Mouse (Mus musculus) embryonic facial prominence, embryonic 11.5 days (tissue): ENCODE results near the gene Rnf144b. TPM values are rescaled to one million over a fixed set of nuclear protein-coding genes. Genes with fewer than 3 reads are reported as not detected.
A peak's percentile ranks its signal among the peaks of the same experiment; 100 is the strongest.

Experiments
- ATAC-seq: fragments of 200-750 bp; cut with Nextera tagmentation; replicated peaks from 2 replicates; pipeline ENCODE4 v1.8.0; 2017; ENCODE audit warnings: low read depth; ENCODE audit not compliant: insufficient number of reproducible peaks, low FRiP score, low TSS enrichment
- DNase-seq: peaks from one replicate; pipeline ENCODE4 v3.0.0-alpha.2; 2015; ENCODE audit warnings: low spot score
- H3K27ac ChIP-seq: fragments of 300-500 bp; sonication (generic); replicated peaks from 2 replicates; pipeline ENCODE4 v1.5.1; 2014; ENCODE audit warnings: mild to moderate bottlenecking, low read depth, low read length, control low read depth
- H3K27me3 ChIP-seq: fragments of 300-500 bp; sonication (generic); 2 replicates; pipeline ENCODE4 v1.6.1; 2014; ENCODE audit warnings: mild to moderate bottlenecking, low read length, moderate library complexity, mixed read lengths; ENCODE audit not compliant: control insufficient read depth, insufficient read depth
- H3K36me3 ChIP-seq: fragments of 300-500 bp; sonication (generic); replicated peaks from 2 replicates; pipeline ENCODE4 v1.6.1; 2014; ENCODE audit warnings: low read depth, mild to moderate bottlenecking, low read length, moderate library complexity, mixed read lengths; ENCODE audit not compliant: control insufficient read depth, insufficient read depth
- H3K4me1 ChIP-seq: fragments of 300-500 bp; sonication (generic); 2 replicates; pipeline ENCODE4 v1.6.1; 2014; ENCODE audit warnings: low read length, mixed read lengths; ENCODE audit not compliant: control insufficient read depth, insufficient read depth
- H3K4me2 ChIP-seq: fragments of 300-500 bp; sonication (generic); 2 replicates; pipeline ENCODE4 v1.6.1; 2014; ENCODE audit warnings: low read depth, mild to moderate bottlenecking, control low read depth, low read length, moderate library complexity
- H3K4me3 ChIP-seq: fragments of 300-500 bp; sonication (generic); 2 replicates; pipeline ENCODE4 v1.5.1; 2014; ENCODE audit warnings: low read depth, low read length, control low read depth
- H3K9ac ChIP-seq: fragments of 300-500 bp; sonication (generic); replicated peaks from 2 replicates; pipeline ENCODE4 v1.6.1; 2014; ENCODE audit warnings: mild to moderate bottlenecking, control low read depth, low read length
- H3K9me3 ChIP-seq: fragments of 300-500 bp; sonication (generic); replicated peaks from 2 replicates; pipeline ENCODE4 v1.6.1; 2016; ENCODE audit warnings: mild to moderate bottlenecking, low read length, inconsistent platforms, mixed read lengths; ENCODE audit not compliant: control insufficient read depth
- WGBS: fragments of 180-500 bp; shearing (Covaris S2); extraction: QIAGEN DNeasy Blood & Tissue Kit; methylation state at CpG from one replicate; pipeline ENCODE4 v1.1.7; 2014; 5-methylcytosine and 5-hydroxymethylcytosine counted together
- polyA plus RNA-seq: library from polyadenylated mRNA; unstranded; fragments of >200 nt; fragmentation: Nextera tagmentation; extraction: Ambion mirVana; gene quantifications from 2 replicates; pipeline ENCODE4 v1.2.1, GENCODE M21; 2014

Rnf144b gene
- polyA plus RNA-seq, 1 experiment from 2014 or later, result 1.5 TPM

DNA sequence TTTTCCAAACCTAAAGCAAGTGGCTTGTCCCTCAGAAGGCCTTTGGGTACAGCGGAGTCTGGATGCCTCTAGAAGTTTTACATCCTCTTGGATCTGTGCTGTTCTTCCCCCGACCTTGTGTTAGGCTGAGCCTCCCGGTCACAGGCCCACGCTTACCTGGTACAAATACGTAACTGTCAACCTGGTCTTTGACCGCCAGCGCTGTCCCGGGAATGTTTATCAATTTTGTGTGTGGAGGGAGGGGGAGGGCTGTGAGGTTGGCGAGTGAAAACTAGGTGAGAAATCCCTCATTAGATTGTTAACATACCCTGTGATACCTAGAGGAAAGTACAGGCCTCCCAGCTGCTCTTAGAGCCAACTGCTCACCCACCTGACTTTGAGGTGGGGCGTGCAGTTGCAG, 27.5 kb downstream of the Rnf144b start:
- Histone ChIP-seq H3K9ac (no peak overlapping the region), H3K4me1 (no peaks in the 10 kb centered on the region), H3K27me3 (no peaks in the 10 kb centered on the region), H3K27ac (no peak overlapping the region), H3K36me3 (no peaks in the 10 kb centered on the region), H3K4me2 (no peak overlapping the region), H3K4me3 (no peak overlapping the region), H3K9me3 (no peaks in the 10 kb centered on the region)
- WGBS, result 90% methylated on average over 10 of the region's 10 CpGs
- no peak for DNase-seq
- no peak for ATAC-seq

DNA sequence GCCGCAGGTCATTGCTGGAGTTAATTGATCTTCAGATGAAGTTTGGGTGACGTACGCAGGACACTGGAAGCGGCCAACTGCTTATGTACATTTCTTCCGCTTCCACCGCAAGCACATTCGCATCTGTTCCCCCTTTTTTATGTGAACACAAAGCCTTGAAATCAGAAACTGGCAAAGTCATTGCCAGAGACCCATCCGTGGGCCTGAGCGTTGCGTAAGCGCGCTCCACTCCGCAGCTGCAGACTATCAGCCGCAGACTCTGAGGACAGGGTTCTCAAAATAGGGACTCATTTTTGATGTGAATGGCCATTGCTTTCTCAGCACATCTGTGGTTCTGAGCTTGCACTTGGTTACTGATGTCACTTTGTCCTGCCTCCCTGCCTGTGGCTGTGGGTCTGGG, 28.6 kb downstream of the Rnf144b start:
- Histone ChIP-seq H3K36me3 (no peaks in the 10 kb centered on the region), H3K27ac (no peak overlapping the region), H3K9me3 (no peaks in the 10 kb centered on the region), H3K4me3 (no peak overlapping the region), H3K27me3 (no peaks in the 10 kb centered on the region), H3K4me1 (no peaks in the 10 kb centered on the region), H3K4me2 (no peak overlapping the region), H3K9ac (no peak overlapping the region)
- ATAC-seq (no peak), DNase-seq (no peak)
- WGBS, result 90% methylated on average over 14 of the region's 14 CpGs

DNA sequence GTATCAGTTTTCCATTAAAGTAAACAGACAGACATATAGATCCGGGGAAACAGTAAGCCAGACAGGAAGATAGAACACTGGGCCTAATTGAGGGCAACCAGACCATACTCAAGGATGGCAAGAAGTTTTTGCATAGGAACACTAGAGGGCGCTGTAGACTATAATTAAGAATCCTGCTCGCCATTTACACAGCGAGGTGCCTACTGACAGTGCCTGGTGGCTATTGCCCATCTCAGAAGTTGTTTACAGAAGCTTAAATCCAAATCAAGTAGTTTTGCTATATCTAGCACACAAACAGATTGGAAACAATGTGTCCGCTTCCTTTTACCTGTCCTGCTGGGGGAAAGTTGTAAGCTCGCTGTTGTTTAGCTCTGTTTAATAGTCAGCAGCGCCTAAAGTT, 29.9 kb downstream of the Rnf144b start:
- DNase-seq, result peak; percentile 93
- Histone ChIP-seq H3K4me2 (no peak overlapping the region), H3K9ac (no peak overlapping the region), H3K4me3 (no peak overlapping the region), H3K36me3 (no peaks in the 10 kb centered on the region), H3K27ac (no peak overlapping the region), H3K9me3 (no peaks in the 10 kb centered on the region), H3K27me3 (no peaks in the 10 kb centered on the region), H3K4me1 (no peaks in the 10 kb centered on the region)
- 36% methylated on average over 7 of the region's 7 CpGs for WGBS
- 0 out of 2 replicates have a peak, but pooled peaks have one; percentile 68 for ATAC-seq

DNA sequence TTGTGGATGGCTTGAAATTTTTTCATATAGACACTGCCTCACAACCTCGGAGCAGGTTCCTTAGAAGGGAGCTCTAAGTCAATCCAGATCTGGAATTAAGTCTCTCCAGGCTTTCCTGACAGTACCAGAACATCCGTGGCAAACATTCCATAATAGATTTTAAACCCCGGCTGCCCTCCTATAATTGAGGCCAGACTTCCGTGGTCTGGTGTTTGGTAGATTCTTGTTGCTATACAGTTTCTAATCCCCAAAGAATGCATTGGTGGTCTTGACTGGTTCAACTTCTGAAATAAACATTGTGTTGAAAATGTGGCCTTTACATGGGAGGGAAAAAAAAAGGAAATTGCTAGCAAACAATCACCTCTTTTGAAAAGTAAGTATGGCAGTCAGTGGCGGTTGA, 30.8 kb downstream of the Rnf144b start:
- Histone ChIP-seq H3K4me1 (no peaks in the 10 kb centered on the region), H3K27ac (no peak overlapping the region), H3K9ac (no peak overlapping the region), H3K9me3 (no peaks in the 10 kb centered on the region), H3K4me2 (no peak overlapping the region), H3K36me3 (no peaks in the 10 kb centered on the region), H3K27me3 (no peaks in the 10 kb centered on the region), H3K4me3 (no peak overlapping the region)
- WGBS, result 40% methylated on average over 5 of the region's 5 CpGs
- ATAC-seq (no peak), DNase-seq (peak; percentile 75)

DNA sequence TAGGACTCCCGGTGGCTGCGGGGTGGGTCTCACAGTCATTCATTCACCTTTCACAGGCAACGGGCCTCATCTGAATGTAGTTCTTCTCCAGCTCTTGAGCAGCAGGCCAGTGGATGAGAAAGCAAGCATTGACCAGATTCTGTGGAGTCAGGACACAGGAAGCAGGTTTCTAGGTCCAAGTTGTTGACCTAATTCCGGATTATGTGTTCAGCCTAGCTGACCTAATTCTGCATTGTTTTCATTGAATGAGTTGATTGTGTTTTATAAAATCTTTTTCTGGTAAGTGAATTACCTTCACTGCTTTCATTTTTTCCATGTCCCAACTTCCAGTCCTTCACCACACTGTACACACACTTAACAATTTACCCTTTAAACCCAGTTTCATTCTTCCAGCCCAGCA, 32.4 kb downstream of the Rnf144b start:
- H3K9me3 ChIP-seq, result no peaks in the 10 kb centered on the region
- DNase-seq (no peak), ATAC-seq (no peak)
- H3K4me3 ChIP-seq, result no peak overlapping the region
- no peaks in the 10 kb centered on the region for H3K27me3 ChIP-seq
- H3K4me2 ChIP-seq, result no peak overlapping the region
- H3K9ac ChIP-seq, result no peak overlapping the region
- H3K36me3 ChIP-seq, result no peaks in the 10 kb centered on the region
- 74% methylated on average over 4 of the region's 4 CpGs for WGBS
- H3K27ac ChIP-seq, result no peak overlapping the region
- no peaks in the 10 kb centered on the region for H3K4me1 ChIP-seq

DNA sequence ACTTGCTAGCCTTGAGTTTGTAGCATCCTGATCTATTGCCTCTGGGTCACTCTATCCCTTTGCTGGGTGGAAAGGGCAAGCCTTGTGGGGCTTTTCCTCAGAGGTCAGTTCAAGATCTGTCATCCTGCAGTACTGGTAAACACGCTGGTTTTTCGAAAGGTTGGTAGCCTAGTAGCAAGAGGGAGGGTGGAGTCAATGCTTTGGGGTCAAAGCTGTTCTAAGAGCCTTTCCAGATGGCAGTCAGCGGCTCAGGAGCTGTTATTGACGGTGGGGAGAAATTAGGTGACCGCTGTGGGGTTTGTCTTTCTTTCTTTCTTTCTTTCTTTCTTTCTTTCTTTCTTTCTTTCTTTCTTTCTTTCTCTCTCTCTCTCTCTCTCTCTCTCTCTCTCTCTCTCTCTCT, 34.4 kb downstream of the Rnf144b start:
- no peak overlapping the region for H3K4me2 ChIP-seq
- no peak overlapping the region for H3K9ac ChIP-seq
- H3K9me3 ChIP-seq, result no peaks in the 10 kb centered on the region
- H3K4me3 ChIP-seq, result no peak overlapping the region
- no peak for ATAC-seq
- DNase-seq, result no peak
- no peaks in the 10 kb centered on the region for H3K27me3 ChIP-seq
- H3K4me1 ChIP-seq, result no peaks in the 10 kb centered on the region
- 42% methylated on average over 5 of the region's 5 CpGs for WGBS
- H3K27ac ChIP-seq, result no peak overlapping the region
- no peaks in the 10 kb centered on the region for H3K36me3 ChIP-seq

DNA sequence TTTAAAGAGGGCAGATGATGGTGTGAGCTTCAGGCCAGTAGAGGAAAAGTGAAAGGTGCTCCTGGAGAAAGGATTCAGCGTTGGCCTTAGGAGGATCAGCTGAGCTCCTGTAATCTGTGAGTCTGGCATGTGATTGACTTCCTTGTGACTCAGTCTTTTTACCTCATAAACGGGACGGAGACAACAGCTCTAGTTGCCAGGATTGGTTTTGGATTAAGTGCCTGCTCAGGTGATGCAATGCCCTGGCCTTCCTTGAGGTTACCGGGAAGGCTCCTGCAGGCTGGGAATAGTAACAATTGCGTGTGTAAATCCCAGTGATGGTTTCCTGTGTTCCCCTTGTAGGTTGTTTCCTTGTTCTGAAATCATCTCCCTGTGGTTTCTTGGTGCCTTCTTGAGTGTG, 39.5 kb downstream of the Rnf144b start:
- ATAC-seq, result no peak
- 92% methylated on average over 5 of the region's 5 CpGs for WGBS
- no peak for DNase-seq
- Histone ChIP-seq H3K4me2 (no peak overlapping the region), H3K36me3 (no peaks in the 10 kb centered on the region), H3K4me1 (no peaks in the 10 kb centered on the region), H3K9ac (no peak overlapping the region), H3K27ac (no peak overlapping the region), H3K9me3 (no peaks in the 10 kb centered on the region), H3K27me3 (no peaks in the 10 kb centered on the region), H3K4me3 (no peak overlapping the region)

DNA sequence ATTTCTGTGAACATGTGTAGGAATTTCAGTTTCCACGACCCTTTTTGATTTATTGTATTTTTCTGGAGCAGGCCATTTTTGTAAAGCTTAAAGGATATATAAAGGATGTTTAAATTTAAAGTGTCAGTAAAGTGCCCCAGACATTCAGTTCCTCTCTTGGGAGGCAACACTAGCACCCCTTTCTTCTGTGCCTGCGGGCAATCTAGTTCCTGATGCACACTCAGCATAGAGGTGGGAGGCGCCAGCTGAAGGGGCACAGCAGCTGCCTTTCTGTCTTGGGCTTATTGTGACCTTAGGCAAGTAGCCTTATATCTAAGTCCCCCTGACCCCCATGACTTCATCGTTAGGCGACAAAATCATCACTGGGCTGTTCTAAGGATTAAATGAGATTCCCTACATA, 42.3 kb downstream of the Rnf144b start:
- ATAC-seq, result no peak
- Histone ChIP-seq H3K9ac (no peak overlapping the region), H3K4me3 (no peak overlapping the region), H3K27me3 (no peaks in the 10 kb centered on the region), H3K4me2 (no peak overlapping the region), H3K9me3 (no peaks in the 10 kb centered on the region), H3K4me1 (no peaks in the 10 kb centered on the region), H3K36me3 (no peaks in the 10 kb centered on the region), H3K27ac (no peak overlapping the region)
- DNase-seq, result no peak
- 83% methylated on average over 5 of the region's 5 CpGs for WGBS
